Mouse (Mus musculus) spleen, adult 2 months (tissue): ENCODE measurements around the gene Thada. TPM values are rescaled to one million over a fixed set of nuclear protein-coding genes. Genes with fewer than 3 reads are reported as not detected.
A peak's percentile ranks its signal among the peaks of the same experiment; 100 is the strongest.

Source experiments
- DNase-seq, 2 experiments: peaks; one replicate each; pipeline versions ENCODE4 v3.0.0 to v3.0.0-alpha.2; 2012 to 2021; ENCODE audit warnings: low spot score in 2 of 2, low read depth in 1 of 2
- H3K27ac ChIP-seq: fragments of 200-500 bp; 2 replicates; pipeline ENCODE4 v1.5.1; 2012; ENCODE audit warnings: low read length, inconsistent platforms; ENCODE audit not compliant: insufficient read depth
- H3K27me3 ChIP-seq: fragments of 200-500 bp; 2 replicates; pipeline ENCODE4 v1.6.1; 2012; ENCODE audit warnings: mild to moderate bottlenecking, moderate library complexity, low read length, inconsistent platforms; ENCODE audit not compliant: control insufficient read depth, insufficient read depth
- H3K36me3 ChIP-seq: fragments of 200-500 bp; 2 replicates; pipeline ENCODE4 v1.6.1; 2012; ENCODE audit warnings: mild to moderate bottlenecking, low read length, inconsistent platforms; ENCODE audit not compliant: control insufficient read depth, insufficient read depth
- H3K4me1 ChIP-seq: fragments of 200-500 bp; 2 replicates; pipeline ENCODE4 v1.6.1; 2011; ENCODE audit warnings: inconsistent platforms; ENCODE audit not compliant: control insufficient read depth, insufficient read depth, insufficient read length
- H3K4me3 ChIP-seq: fragments of 200-500 bp; 2 replicates; pipeline ENCODE4 v1.5.1; 2011; ENCODE audit warnings: mild to moderate bottlenecking, inconsistent platforms; ENCODE audit not compliant: insufficient read depth, insufficient read length; ENCODE audit errors: extremely low read depth
- CTCF ChIP-seq: fragments of 200-500 bp; IDR thresholded peaks from 2 replicates; pipeline ENCODE4 v1.5.1; 2011; ENCODE audit warnings: mild to moderate bottlenecking, inconsistent platforms; ENCODE audit not compliant: insufficient read depth, insufficient read length, insufficient replicate concordance; ENCODE audit errors: extremely low read depth
- POLR2A ChIP-seq: fragments of 200-500 bp; IDR thresholded peaks from 2 replicates; pipeline ENCODE4 v1.6.1; 2011; ENCODE audit warnings: low read depth, low read length, inconsistent platforms
- WGBS: fragments of 180-500 bp; shearing (Covaris S2); methylation state at CpG from one replicate; pipeline ENCODE4 v1.1.7; 2018; 5-methylcytosine and 5-hydroxymethylcytosine counted together
- polyA plus RNA-seq: library from polyadenylated mRNA; depleted of rRNA; stranded (reverse); fragments of >200 nt; gene quantifications from 2 replicates; pipeline ENCODE4 v1.2.3, GENCODE M21; 2012

Thada gene
- polyA plus RNA-seq, 1 experiment, result 17.2 TPM

- Histone ChIP-seq H3K27me3 (no peaks in the 10 kb centered on the region), H3K36me3 (no peaks in the 10 kb centered on the region), H3K27ac (no peak overlapping the region), H3K4me3 (no peak overlapping the region), H3K4me1 (no peaks in the 10 kb centered on the region)
- 71% methylated on average over 4 of the region's 4 CpGs for WGBS
- no peak for DNase-seq
- TF ChIP-seq CTCF (no peak), POLR2A (no peak)
These were observed 8.3 kb upstream of the Thada start for GRCm38 (mm10) chr17:84474312-84474711.

DNA sequence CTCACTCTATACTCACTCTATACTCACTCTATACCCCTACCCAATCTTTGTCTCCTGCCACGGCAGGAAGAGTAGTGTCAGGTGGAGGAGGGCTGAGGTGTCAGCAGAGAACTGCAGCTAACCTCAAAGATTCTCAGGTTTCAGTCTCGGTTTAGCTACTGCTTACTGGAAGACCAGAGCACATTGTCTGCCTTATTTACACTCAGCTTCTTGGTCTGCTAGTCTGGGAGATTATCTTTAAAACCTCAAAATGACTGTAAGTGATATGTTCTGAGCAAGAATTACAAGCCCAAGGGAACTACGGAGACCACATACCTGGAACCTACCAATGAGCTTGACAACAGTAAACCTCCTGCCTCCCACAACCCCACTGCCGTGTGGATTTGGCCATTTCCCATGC lies 31.0 kb downstream of the Thada start:
- Histone ChIP-seq H3K36me3 (peaks cover 24% of the 10 kb centered on the region), H3K27me3 (no peaks in the 10 kb centered on the region), H3K27ac (peak overlapping the region; percentile 45; the same call in 1 of the 2 replicates), H3K4me3 (no peak overlapping the region), H3K4me1 (no peaks in the 10 kb centered on the region)
- TF ChIP-seq POLR2A (no peak), CTCF (no peak)
- no peak for DNase-seq
- WGBS, result 76% methylated on average over 4 of the region's 4 CpGs

GRCm38 (mm10) chr17:84434233-84434632 lies 31.8 kb downstream of the Thada start:
- Histone ChIP-seq H3K4me3 (no peak overlapping the region), H3K27me3 (no peaks in the 10 kb centered on the region), H3K4me1 (no peaks in the 10 kb centered on the region), H3K27ac (0 out of 2 replicates have a peak overlapping the region, but pooled peaks have one; percentile 21), H3K36me3 (peaks cover 27% of the 10 kb centered on the region)
- DNase-seq, result no peak
- TF ChIP-seq POLR2A (no peak), CTCF (no peak)

- WGBS, result 90% methylated on average over 5 of the region's 5 CpGs
- no peaks in the 10 kb centered on the region for H3K4me1 ChIP-seq
- H3K36me3 ChIP-seq, result peaks cover 30% of the 10 kb centered on the region
- DNase-seq, result no peak
- H3K4me3 ChIP-seq, result no peak overlapping the region
- H3K27ac ChIP-seq, result no peak overlapping the region
- H3K27me3 ChIP-seq, result no peaks in the 10 kb centered on the region
- TF ChIP-seq CTCF (no peak), POLR2A (no peak)
These were observed 34.0 kb downstream of the Thada start for GRCm38 (mm10) chr17:84431991-84432390.

DNA sequence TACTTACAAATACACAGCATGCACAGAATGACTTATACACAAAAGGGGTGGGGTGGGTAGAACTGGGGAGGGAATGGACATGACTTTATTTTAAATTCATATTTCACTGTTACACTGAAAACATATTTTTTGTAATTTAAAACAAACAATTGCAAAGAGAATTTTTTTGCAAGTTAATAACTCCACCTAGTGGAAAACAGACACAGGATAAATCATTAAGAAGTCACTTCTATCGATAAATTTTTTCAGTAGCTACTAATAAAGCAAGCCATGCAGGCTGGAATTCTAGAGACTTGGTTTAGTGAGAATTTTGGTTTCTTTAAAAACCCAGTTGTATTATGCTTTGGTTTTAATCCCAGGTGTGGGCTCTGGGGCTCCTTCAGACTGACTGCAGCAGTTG lies 41.7 kb downstream of the Thada start:
- Histone ChIP-seq H3K4me1 (peaks cover 8% of the 10 kb centered on the region; the same call in 1 of the 2 replicates), H3K27ac (no peak overlapping the region), H3K36me3 (peaks cover 18% of the 10 kb centered on the region), H3K4me3 (no peak overlapping the region), H3K27me3 (no peaks in the 10 kb centered on the region)
- 84% methylated on average over 1 of the region's 1 CpGs for WGBS
- no peak for TF ChIP-seq CTCF
- no peak for TF ChIP-seq POLR2A
- DNase-seq, result no peak

GRCm38 (mm10) chr17:84422916-84423315 lies 43.1 kb downstream of the Thada start:
- DNase-seq, result peak in 1 of 2 experiments; percentile 36

DNA sequence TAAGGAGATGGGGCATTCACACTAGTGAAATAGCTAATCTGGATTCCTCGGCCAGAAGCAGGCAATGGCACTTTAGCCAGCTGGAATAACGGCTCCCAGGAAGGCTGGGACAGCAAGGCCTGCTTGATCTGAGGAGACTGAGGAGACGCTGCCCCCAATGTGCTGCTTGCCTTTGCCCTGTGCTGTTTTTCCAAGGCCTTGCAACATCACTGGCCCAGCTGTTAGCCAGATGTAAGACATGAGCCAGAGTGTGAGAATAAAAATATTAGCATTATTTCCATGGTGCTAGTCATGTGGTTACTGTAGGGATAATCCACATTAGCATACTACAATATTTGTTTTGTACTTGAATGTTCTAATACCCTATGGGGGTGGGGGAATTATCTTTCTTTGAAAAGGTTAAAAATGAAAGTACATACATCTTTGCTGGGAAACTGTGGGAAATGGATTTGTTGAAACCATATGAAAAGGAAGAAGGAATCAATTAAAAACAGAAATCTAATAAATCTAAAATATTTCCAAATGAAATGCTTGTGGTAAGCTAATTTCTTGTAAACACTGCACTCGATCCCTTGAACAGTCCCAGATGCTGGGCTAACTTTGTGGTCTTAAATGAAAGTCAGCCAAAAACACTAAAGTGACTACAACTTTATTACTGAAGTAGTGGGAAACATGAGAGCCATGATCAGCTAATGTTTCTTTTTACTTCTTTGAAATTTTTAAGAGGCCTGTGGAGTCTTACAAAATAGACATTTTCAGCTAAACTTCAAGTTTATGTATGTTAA lies 43.8 kb downstream of the Thada start:
- H3K36me3 ChIP-seq, result peaks cover 10% of the 10 kb centered on the region
- no peak overlapping the region for H3K4me3 ChIP-seq
- WGBS, result 87% methylated on average over 4 of the region's 4 CpGs

More at GRCm38 (mm10) chr17:84422916-84423315, 43.1 kb downstream of the Thada start:
- 58% methylated on average over 8 of the region's 8 CpGs for WGBS
- Histone ChIP-seq H3K4me3 (no peak overlapping the region), H3K36me3 (peaks cover 12% of the 10 kb centered on the region), H3K4me1 (peaks cover 8% of the 10 kb centered on the region; the same call in 1 of the 2 replicates), H3K27ac (no peak overlapping the region), H3K27me3 (no peaks in the 10 kb centered on the region)
- no peak for TF ChIP-seq CTCF
- no peak for TF ChIP-seq POLR2A

More for the DNA sequence above, 43.8 kb downstream of the Thada start:
- TF ChIP-seq POLR2A (no peak), CTCF (no peak)
- Histone ChIP-seq H3K4me1 (peaks cover 8% of the 10 kb centered on the region; the same call in 1 of the 2 replicates), H3K27ac (no peak overlapping the region), H3K27me3 (no peaks in the 10 kb centered on the region)
- no peak for DNase-seq
